Mouse (Mus musculus) gastrocnemius, postnatal 4 days (tissue): Measurements from ENCODE around the gene Smndc1. TPM values are rescaled to one million over a fixed set of nuclear protein-coding genes. Genes with fewer than 3 reads are reported as not detected.

ENCODE experiments used
- DNase-seq, 2 experiments: peaks; one replicate each; pipeline ENCODE4 v3.0.0; 2021 to 2022; ENCODE audit warnings: low spot score in 2 of 2, mixed read lengths in 2 of 2
- total RNA-seq, 2 experiments: library from RNA; stranded (reverse); gene quantifications; 2 replicates each; pipeline ENCODE4 v1.2.3; 2021

Smndc1 gene
- total RNA-seq, 2 experiments from 2014 or later, result 36.6 to 42.4 TPM

DNA sequence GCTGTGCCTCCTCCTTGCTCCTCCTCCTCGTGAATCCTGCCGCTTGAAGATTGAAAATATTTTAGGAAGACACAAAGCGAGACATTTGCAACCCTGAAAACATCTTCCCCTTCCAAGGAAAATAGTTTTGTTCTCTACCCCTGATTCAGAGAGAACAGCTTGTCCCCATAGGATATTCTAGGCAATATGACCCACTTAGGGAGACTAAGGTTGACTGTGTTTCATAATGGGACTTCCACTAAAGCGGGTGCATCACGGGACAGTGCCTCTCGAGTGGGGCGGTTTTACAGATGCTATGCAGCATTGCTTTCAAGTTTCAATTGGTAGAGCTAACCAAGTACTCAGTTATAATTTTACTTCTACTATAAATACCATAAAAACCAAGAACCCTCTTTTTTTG lies 36.5 kb downstream of the Smndc1 start:
- DNase-seq, result no peak

DNA sequence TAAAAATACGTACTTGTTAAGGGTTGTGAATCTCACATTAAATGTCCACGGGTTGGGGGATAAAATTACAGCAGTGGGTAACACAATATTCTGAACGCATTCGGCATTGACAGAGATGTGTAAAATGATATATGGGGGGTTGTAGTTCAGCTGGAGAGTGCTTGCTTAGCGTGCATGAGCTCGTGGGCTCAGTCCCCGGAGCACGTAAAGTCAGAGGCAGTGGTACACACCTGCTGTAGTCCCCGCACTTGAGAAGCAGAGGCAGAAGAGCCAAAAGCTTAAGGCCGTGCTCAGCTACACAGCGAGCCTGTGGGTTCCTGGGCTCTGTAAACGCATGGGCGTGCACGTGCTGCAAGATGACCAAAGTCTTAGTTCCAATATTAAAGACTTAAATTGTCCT lies 44.6 kb downstream of the Smndc1 start:
- no peak for DNase-seq

DNA sequence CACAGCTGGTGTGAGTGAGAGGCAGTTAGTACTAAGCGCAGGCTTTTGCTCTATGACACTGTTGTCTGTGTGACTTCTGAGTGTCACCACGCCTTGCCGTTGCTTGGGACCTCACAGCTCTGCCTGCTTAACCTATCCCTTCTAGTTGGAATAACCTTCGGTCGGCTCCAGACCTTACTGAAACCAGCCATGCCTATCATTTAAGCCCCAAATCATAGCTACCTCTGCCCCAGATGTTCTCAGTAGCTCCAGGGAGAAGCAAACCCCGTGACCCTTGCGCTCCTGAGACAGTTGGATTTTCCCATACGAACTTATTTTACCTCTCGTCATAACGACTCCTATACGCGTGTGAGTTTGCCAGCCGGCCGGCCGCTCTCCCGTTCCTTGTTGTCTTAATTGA lies 46.3 kb downstream of the Smndc1 start:
- no peak for DNase-seq

DNA sequence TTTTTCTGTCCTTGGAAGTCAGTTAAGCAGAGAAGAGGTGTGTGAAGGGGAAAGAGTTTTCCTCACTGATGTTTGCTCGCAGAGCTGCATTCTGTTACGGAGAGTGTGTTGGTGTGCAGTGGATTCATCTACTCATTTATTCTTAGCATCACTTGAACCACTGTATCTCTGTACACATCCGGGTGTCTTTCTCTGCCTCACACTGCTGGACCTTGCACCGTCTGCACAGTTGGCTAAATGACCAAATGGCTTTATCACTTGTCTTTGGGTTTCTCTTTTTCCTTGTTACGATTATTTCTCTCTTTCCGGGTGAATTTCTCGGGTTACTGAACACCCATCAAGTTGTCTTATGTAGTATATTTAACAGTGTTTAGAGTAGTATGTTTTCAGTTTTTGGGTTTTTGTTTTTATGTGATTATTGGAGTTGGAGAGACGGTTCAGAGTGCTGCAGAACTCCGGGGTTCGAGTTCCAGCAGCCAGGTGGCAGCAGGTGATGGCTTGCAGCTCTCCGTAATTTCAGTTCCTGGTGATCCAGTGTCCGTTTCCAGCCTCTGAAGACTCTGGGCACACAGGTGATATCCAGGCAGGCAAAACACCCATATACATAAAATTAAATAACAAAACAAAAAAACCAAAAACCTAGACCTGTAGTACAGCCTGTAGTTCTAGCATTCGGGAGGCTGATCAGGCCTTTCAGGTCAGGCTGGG lies 47.0 kb downstream of the Smndc1 start:
- no peak for DNase-seq

DNA sequence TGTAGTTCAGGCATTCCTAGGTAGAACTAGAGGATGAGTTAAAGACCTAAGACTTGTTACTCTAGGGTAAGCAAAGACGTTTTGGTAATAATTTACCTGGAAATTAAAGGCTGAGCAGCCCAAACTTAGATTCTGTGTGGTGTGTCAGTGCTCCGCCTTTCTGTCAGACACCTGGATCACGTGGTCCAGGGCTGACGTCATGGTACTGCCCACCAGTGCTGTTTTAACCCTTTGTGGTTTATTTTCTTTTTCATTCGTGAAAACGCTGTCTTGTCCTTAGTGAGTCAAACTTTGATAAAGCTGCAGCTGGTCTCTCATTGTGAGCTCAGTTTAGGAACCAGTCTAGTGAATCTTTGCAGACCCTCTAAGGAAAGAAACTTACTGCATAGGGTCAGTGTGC lies 50.0 kb downstream of the Smndc1 start:
- no peak for DNase-seq

DNA sequence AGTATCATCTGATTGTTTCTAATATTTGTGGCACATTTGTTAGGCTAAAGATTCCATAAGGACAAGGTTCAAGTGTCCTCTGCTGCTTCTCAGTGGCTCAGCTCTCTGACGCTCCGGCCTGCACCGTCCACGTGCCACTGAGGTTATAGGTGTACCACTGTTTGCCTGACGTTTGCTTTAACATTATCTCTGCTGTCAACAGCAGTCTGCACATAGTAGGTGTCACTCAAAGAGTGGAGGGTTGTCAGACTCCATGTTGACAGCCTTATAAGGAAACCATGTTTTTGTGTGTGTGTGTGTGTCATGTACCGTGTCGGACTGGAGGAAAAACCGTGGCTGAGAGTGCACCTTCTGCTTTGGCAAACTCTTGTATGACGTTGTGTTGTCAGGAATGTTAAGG lies 55.1 kb downstream of the Smndc1 start:
- DNase-seq, result no peak

DNA sequence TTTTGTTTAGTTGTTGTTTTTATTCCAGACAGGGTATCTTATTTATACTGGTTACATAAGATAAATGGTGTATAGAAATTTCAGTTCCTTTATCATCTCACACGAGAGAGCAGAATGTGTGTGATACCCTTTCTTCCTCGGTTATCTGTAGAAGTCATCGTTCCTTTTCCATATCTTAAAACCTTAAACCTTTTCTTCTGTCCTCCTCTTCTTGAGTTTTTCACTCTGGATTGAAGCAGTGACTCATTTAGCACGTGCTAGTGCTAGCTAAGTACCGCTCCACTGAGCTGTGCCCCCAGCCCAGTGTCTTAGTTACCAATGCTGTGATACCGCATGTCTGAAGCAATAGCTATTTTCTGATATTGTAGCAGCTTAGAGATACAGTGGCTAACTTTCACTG lies 56.6 kb downstream of the Smndc1 start:
- DNase-seq, result no peak

DNA sequence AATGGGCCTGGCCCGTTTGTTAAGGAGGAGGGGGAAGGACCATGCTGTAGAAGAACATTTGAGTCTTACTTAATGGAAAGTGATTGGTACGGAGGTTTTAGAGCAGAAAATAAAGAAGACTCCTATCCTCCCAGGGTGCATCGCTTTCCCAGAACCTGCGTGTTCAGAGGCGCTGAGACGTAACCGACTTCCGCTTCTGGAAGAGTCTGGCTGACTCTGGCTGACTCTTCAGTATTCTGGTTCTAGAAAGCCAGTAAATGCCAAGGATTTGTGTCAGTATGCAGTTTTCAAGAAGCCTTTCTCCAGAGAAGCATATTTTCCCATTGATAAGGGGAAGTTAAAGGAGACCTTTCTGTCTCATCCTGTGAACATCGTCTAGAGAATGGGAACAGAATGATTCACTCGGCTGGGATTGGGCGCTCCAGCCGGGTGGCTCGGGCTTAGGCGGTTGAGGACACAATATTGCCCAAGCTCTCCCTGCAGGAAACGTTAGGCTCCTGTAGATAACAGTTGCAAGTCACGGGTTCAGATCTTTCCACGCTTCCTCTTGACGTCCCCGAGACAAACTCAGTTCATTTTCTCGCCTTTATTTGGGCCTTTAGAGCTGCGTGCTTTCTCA lies 58.4 kb downstream of the Smndc1 start:
- no peak for DNase-seq

DNA sequence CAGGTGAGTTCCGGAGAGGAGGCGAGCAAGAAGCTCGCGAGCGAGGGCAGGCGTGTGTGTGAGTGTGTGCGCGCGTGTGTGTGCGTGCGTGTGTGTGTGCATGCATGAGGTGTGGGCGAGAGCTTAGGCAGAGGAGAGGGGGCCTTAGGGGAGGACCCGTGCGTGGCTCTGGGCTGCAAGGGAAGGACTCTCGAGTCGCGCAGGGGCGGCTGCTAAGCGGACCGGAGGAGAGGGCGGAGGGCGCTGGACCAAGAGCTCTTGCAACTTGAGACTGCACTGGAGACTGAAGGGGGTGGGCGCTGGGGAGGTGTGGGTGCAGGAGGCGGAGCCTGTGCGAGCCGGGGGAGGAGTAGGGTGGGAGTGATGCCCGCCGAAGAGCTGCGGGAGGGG lies 60.4 kb downstream of the Smndc1 start:
- DNase-seq, result peak; percentile 59 to 80

Other genes with a start within 250 kb of the Smndc1 start
- 10 to 100 TPM; 27.0 to 28.4 TPM for gene Mxi1, start 80.1 kb downstream of the Smndc1 start, total RNA-seq
- not detected for gene Gm10197, start 18.8 kb downstream of the Smndc1 start, total RNA-seq
- 1 to 10 TPM; 1.2 to 1.4 TPM for gene Dusp5, start 138.5 kb upstream of the Smndc1 start, total RNA-seq
- 10 to 100 TPM; 81.5 to 91.3 TPM for gene Nutf2-ps1, start 198.5 kb upstream of the Smndc1 start, total RNA-seq
- gene Smc3, start 209.8 kb upstream of the Smndc1 start, total RNA-seq, result 10 to 100 TPM; 35.8 to 42.2 TPM